Mouse (Mus musculus) cortical plate, adult 2 months (tissue): ENCODE measurements around the gene Htr1f.

ENCODE experiments used
- CTCF ChIP-seq: fragments of 200-500 bp; IDR thresholded peaks from 2 replicates; pipeline ENCODE4 v1.5.1; 2011; ENCODE audit warnings: mild to moderate bottlenecking, control low read depth, low read length; ENCODE audit not compliant: insufficient read depth; ENCODE audit errors: extremely low read depth
- POLR2A ChIP-seq: fragments of 200-500 bp; IDR thresholded peaks from 2 replicates; pipeline ENCODE4 v1.6.1; 2011; ENCODE audit warnings: mild to moderate bottlenecking, low read length, control low read depth; ENCODE audit not compliant: insufficient read depth; ENCODE audit errors: extremely low read depth

DNA sequence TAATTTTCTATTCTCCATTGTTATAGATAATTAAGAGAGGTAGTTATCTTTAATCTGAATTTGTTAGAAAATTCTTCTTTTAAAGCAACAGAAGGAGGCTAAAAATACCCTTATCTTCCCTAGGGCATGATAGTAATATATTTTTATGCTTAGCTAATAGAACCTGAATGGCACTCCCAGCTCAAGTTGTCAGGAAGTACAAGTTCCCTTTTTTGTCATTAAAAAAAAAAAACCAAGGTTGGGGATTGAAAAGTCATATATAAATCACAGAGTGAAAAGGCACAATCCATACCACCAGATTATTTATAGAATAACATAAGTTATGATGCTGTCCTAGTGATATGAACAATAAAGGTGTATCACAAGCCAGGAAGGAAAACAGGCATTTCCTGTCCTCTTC, 39.4 kb downstream of the Htr1f start:
- TF ChIP-seq CTCF (no peak), POLR2A (no peak)
